ENCODE assay signal across 22 mouse cellular contexts in the genomic region with DNA sequence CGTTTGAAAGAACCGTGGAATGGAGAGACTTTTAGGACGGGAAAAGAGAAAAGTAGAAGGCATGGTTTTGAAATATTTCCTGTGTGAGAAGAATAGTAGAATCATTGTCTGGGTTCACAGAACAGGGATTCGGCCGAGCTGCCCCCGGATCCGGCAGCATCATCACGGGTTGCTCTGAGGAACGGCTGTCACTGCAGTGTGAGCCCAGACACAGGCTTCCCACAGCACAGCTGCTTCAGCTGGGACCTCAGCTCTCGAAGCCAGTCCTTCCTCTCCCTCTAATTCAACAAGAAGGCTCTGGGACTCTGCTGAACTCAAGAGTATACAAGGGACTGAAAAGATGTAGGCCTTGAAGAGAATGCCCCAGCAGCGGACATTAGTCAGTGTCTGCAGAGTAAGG.
DNase-seq lines count a peak whose midpoint lies in the region; ATAC-seq lines count a peak whose summit lies in the region.
"Had no signal": no experiment of that assay in that cellular context is flagged by ENCODE, and none has a peak within 500 bp of the region (broad histone marks: within the 10 kb centered on the region; RNA-seq: fewer than 3 reads in every experiment).

No protein-coding gene starts in this region.

- H3K36me3 ChIP-seq in embryonic facial prominence, embryonic 13.5 days, result no peaks in the 10 kb centered on the region
- no peaks in the 10 kb centered on the region for H3K36me3 ChIP-seq in heart, embryonic 11.5 days (ENCODE audit: control insufficient read depth, insufficient read depth, low read length)
- H3K36me3 ChIP-seq: heart, embryonic 13.5 days; limb, embryonic 13.5 days; liver, embryonic 15.5 days had no signal

- no peak overlapping the region for H3K4me2 ChIP-seq in embryonic facial prominence, embryonic 13.5 days
- H3K4me2 ChIP-seq in heart, embryonic 11.5 days, result no peak overlapping the region
- H3K4me2 ChIP-seq: heart, embryonic 13.5 days; limb, embryonic 13.5 days; liver, embryonic 15.5 days; midbrain, embryonic 11.5 days had no signal

- peak; percentile 66; the same call in 1 of the 2 replicates for ATAC-seq in frontal cortex, adult (ENCODE audit: low TSS enrichment)
- ATAC-seq in embryonic facial prominence, embryonic 13.5 days (ENCODE audit: insufficient number of reproducible peaks, insufficient read depth, low FRiP score, low TSS enrichment, low read depth), result no peak
- ATAC-seq in heart, embryonic 11.5 days (replicated peaks; ENCODE audit: insufficient number of reproducible peaks, low FRiP score, low TSS enrichment), result no peak
- ATAC-seq: CD4-positive, CD25-positive, alpha-beta regulatory T cell, adult 4 months; inflammation-experienced regulatory T-cells, adult 6 months; Patski had no signal

- H3K9me3 ChIP-seq in embryonic facial prominence, embryonic 13.5 days, result no peaks in the 10 kb centered on the region
- no peaks in the 10 kb centered on the region for H3K9me3 ChIP-seq in heart, embryonic 11.5 days (replicated peaks; ENCODE audit: control insufficient read depth, low read length)
- H3K9me3 ChIP-seq: heart, embryonic 13.5 days; limb, embryonic 13.5 days; liver, embryonic 15.5 days had no signal

- H3K27me3 ChIP-seq in embryonic facial prominence, embryonic 13.5 days, result no peaks in the 10 kb centered on the region
- no peaks in the 10 kb centered on the region for H3K27me3 ChIP-seq in heart, embryonic 11.5 days (ENCODE audit: control insufficient read depth, insufficient read depth, low read length)
- H3K27me3 ChIP-seq: heart, embryonic 13.5 days; limb, embryonic 13.5 days; liver, embryonic 15.5 days; Patski had no signal

- DNase-seq in frontal cortex, postnatal 14 days (ENCODE audit: low spot score in 2 of 2), result no peak
- DNase-seq in left cerebral cortex, adult 18-20 months (ENCODE audit: low spot score in 2 of 2), result peak; percentile 22 to 29
- DNase-seq in left cerebral cortex, adult 9 months (ENCODE audit: low spot score in 2 of 2), result no peak
- DNase-seq in layer of hippocampus, postnatal 14 days (ENCODE audit: low spot score in 2 of 2), result peak; percentile 20 to 40
- DNase-seq in kidney, postnatal 10 days, result no peak
- DNase-seq: adrenal gland, adult 8-10 months; cerebellum, adult 9-11 months; gastrocnemius, postnatal 10 days; heart, adult 11 months; heart, postnatal 36 days; thymus, adult 2 months had no signal

- peaks cover 41% of the 10 kb centered on the region for H3K4me1 ChIP-seq in embryonic facial prominence, embryonic 13.5 days
- 0 out of 2 replicates have a peak, but pooled peaks cover 9% of the 10 kb centered on the region for H3K4me1 ChIP-seq in heart, embryonic 11.5 days (ENCODE audit: control insufficient read depth, insufficient read depth, low read length)

- H3K9ac ChIP-seq in embryonic facial prominence, embryonic 13.5 days, result no peak overlapping the region
- H3K9ac ChIP-seq in heart, embryonic 11.5 days (ENCODE audit: low read depth, low read length), result no peak overlapping the region
- H3K9ac ChIP-seq: heart, embryonic 13.5 days; limb, embryonic 13.5 days; liver, embryonic 15.5 days had no signal

- H3K4me3 ChIP-seq in embryonic facial prominence, embryonic 13.5 days, result no peak overlapping the region
- H3K4me3 ChIP-seq in heart, embryonic 11.5 days (ENCODE audit: low read depth, low read length), result no peak overlapping the region
- H3K4me3 ChIP-seq: heart, embryonic 13.5 days; limb, embryonic 13.5 days; liver, embryonic 15.5 days had no signal

- 64% methylated on average over 11 of the region's 11 CpGs for WGBS in embryonic facial prominence, embryonic 13.5 days
- WGBS in heart, embryonic 11.5 days (ENCODE audit: insufficient replicate concordance), result 73% methylated on average over 11 of the region's 11 CpGs

- peak overlapping the region; percentile 57 for H3K27ac ChIP-seq in embryonic facial prominence, embryonic 13.5 days
- H3K27ac ChIP-seq in heart, embryonic 11.5 days (ENCODE audit: low read depth, low read length), result no peak overlapping the region
- H3K27ac ChIP-seq: heart, embryonic 13.5 days; liver, embryonic 15.5 days; macrophage had no signal

Comparison
In these comparisons a context has a peak if more than half of its experiments do, and no peak if none do; other contexts are left out.
1. DNase-seq: peak in left cerebral cortex, adult 18-20 months (2 of 2) and layer of hippocampus, postnatal 14 days (2 of 2); none in frontal cortex, postnatal 14 days (0 of 2), left cerebral cortex, adult 9 months (0 of 2) and kidney, postnatal 10 days (single experiment).